Comparison of ENCODE assay signal across 23 mouse cellular contexts in genomic region chr19:17781323-17781722, GRCm38 (mm10). TPM values are rescaled to one million over a fixed set of nuclear protein-coding genes. Genes with fewer than 3 reads are reported as not detected.
DNase-seq lines count a peak whose midpoint lies in the region; ATAC-seq and TF ChIP-seq lines count a peak whose summit lies in the region.
"Had no signal": no experiment of that assay in that cellular context is flagged by ENCODE, and none has a peak within 500 bp of the region (broad histone marks: within the 10 kb centered on the region; RNA-seq: fewer than 3 reads in every experiment).

No protein-coding gene starts in this region.

- H3K36me3 ChIP-seq in liver, postnatal 0 days (replicated peaks; ENCODE audit: insufficient read depth, low read length), result no peaks in the 10 kb centered on the region
- no peaks in the 10 kb centered on the region for H3K36me3 ChIP-seq in liver, embryonic 12.5 days
- no peaks in the 10 kb centered on the region for H3K36me3 ChIP-seq in forebrain, embryonic 14.5 days (ENCODE audit: control insufficient read depth, insufficient read depth, low read length)
- H3K36me3 ChIP-seq: embryonic facial prominence, embryonic 12.5 days; hindbrain, embryonic 15.5 days; limb, embryonic 13.5 days; midbrain, embryonic 15.5 days had no signal

- no peak for DNase-seq in liver, postnatal 0 days
- DNase-seq in adrenal gland, postnatal 25 days, result peak; percentile 55
- DNase-seq in kidney, postnatal 10 days, result peak; percentile 39
- no peak for DNase-seq in forebrain, embryonic 14.5 days (ENCODE audit: low spot score)
- DNase-seq in left cerebral cortex, adult 2 months (ENCODE audit: extremely low spot score in 1 of 2, low spot score in 2 of 2), result no peak
- no peak for DNase-seq in layer of hippocampus, adult 18-20 months (ENCODE audit: low spot score in 2 of 2)
- DNase-seq: cerebellum, adult 9-10 months; gastrocnemius, postnatal 14 days; heart, adult 18-20 months; heart, postnatal 36 days; lung, postnatal 10 days; right cerebral cortex, postnatal 25 days; thymus, adult 2 months had no signal

- intact Hi-C loops in left cerebral cortex, adult 2 months (cut with DNase I), result no loop called here

- H3K9me3 ChIP-seq in liver, postnatal 0 days (ENCODE audit: low read length), result no peaks in the 10 kb centered on the region
- H3K9me3 ChIP-seq in liver, embryonic 12.5 days (replicated peaks), result no peaks in the 10 kb centered on the region
- H3K9me3 ChIP-seq in forebrain, embryonic 14.5 days (replicated peaks; ENCODE audit: control insufficient read depth, low read length), result no peaks in the 10 kb centered on the region
- H3K9me3 ChIP-seq: embryonic facial prominence, embryonic 12.5 days; forebrain, embryonic 13.5 days; hindbrain, embryonic 15.5 days; limb, embryonic 13.5 days; midbrain, embryonic 15.5 days had no signal

- H3K27me3 ChIP-seq in liver, postnatal 0 days (ENCODE audit: insufficient read depth, low read length), result no peaks in the 10 kb centered on the region
- no peaks in the 10 kb centered on the region for H3K27me3 ChIP-seq in liver, embryonic 12.5 days (replicated peaks)
- no peaks in the 10 kb centered on the region for H3K27me3 ChIP-seq in forebrain, embryonic 14.5 days (replicated peaks; ENCODE audit: control insufficient read depth, insufficient read depth, low read length)
- H3K27me3 ChIP-seq: embryonic facial prominence, embryonic 12.5 days; forebrain, embryonic 13.5 days; hindbrain, embryonic 15.5 days; limb, embryonic 13.5 days; midbrain, embryonic 15.5 days had no signal

- 49% methylated on average over 4 of the region's 4 CpGs for WGBS in liver, postnatal 0 days (ENCODE audit: insufficient replicate concordance)
- WGBS in liver, embryonic 12.5 days (ENCODE audit: insufficient replicate concordance), result 55% methylated on average over 4 of the region's 4 CpGs
- 83% methylated on average over 4 of the region's 4 CpGs for WGBS in forebrain, embryonic 14.5 days

- no peak overlapping the region for H3K4me2 ChIP-seq in liver, postnatal 0 days (ENCODE audit: low read depth, low read length)
- no peak overlapping the region for H3K4me2 ChIP-seq in liver, embryonic 12.5 days
- no peak overlapping the region for H3K4me2 ChIP-seq in forebrain, embryonic 14.5 days (ENCODE audit: low read length)
- H3K4me2 ChIP-seq: embryonic facial prominence, embryonic 12.5 days; forebrain, embryonic 13.5 days; hindbrain, embryonic 15.5 days; limb, embryonic 13.5 days; midbrain, embryonic 15.5 days had no signal

- no peaks in the 10 kb centered on the region for H3K4me1 ChIP-seq in liver, postnatal 0 days (ENCODE audit: insufficient read depth)
- H3K4me1 ChIP-seq in liver, embryonic 12.5 days, result no peaks in the 10 kb centered on the region
- H3K4me1 ChIP-seq in forebrain, embryonic 14.5 days (ENCODE audit: control insufficient read depth, insufficient read depth, low read length), result no peaks in the 10 kb centered on the region
- H3K4me1 ChIP-seq: embryonic facial prominence, embryonic 12.5 days; forebrain, embryonic 13.5 days; hindbrain, embryonic 15.5 days; limb, embryonic 13.5 days; midbrain, embryonic 15.5 days had no signal

- no peak overlapping the region for H3K9ac ChIP-seq in liver, postnatal 0 days (replicated peaks)
- no peak overlapping the region for H3K9ac ChIP-seq in liver, embryonic 12.5 days
- H3K9ac ChIP-seq in forebrain, embryonic 14.5 days (ENCODE audit: low read length), result no peak overlapping the region
- H3K9ac ChIP-seq: embryonic facial prominence, embryonic 12.5 days; forebrain, embryonic 13.5 days; hindbrain, embryonic 15.5 days; limb, embryonic 13.5 days; midbrain, embryonic 15.5 days had no signal

- peak; percentile 93 for ATAC-seq in liver, postnatal 0 days
- no peak for ATAC-seq in liver, embryonic 12.5 days
- ATAC-seq in forebrain, embryonic 14.5 days, result no peak
- ATAC-seq: forebrain, embryonic 13.5 days; midbrain, embryonic 15.5 days had no signal

- peak overlapping the region; percentile 44; the same call in 1 of the 2 replicates for H3K27ac ChIP-seq in liver, postnatal 0 days (ENCODE audit: low read depth)
- H3K27ac ChIP-seq in liver, embryonic 12.5 days, result no peak overlapping the region
- H3K27ac ChIP-seq in forebrain, embryonic 14.5 days (ENCODE audit: low read depth, low read length), result no peak overlapping the region
- H3K27ac ChIP-seq in left cerebral cortex, adult 2 months, result no peak overlapping the region
- H3K27ac ChIP-seq: embryonic facial prominence, embryonic 12.5 days; forebrain, embryonic 13.5 days; hindbrain, embryonic 15.5 days; kidney, postnatal 0 days; limb, embryonic 13.5 days; midbrain, embryonic 15.5 days had no signal

- TF ChIP-seq EP300 in liver, postnatal 0 days (IDR thresholded peaks at IDR 0.05; ENCODE audit: low read depth), result peak; percentile 49; the same call in 1 of the 2 replicates

- no peak for TF ChIP-seq CTCF in liver, postnatal 0 days (IDR thresholded peaks at IDR 0.05; ENCODE audit: low read depth)
- no peak for TF ChIP-seq CTCF in left cerebral cortex, adult 2 months (IDR thresholded peaks at IDR 0.05)

- H3K4me3 ChIP-seq in liver, postnatal 0 days (ENCODE audit: low read depth, low read length), result no peak overlapping the region
- no peak overlapping the region for H3K4me3 ChIP-seq in liver, embryonic 12.5 days
- H3K4me3 ChIP-seq in forebrain, embryonic 14.5 days (ENCODE audit: low read depth, low read length), result no peak overlapping the region
- H3K4me3 ChIP-seq in left cerebral cortex, adult 2 months, result no peak overlapping the region
- H3K4me3 ChIP-seq: embryonic facial prominence, embryonic 12.5 days; erythroblast, embryonic 14.5 days; forebrain, embryonic 13.5 days; hindbrain, embryonic 15.5 days; limb, embryonic 13.5 days; midbrain, embryonic 15.5 days; myocyte had no signal

RNA-seq across cellular contexts. Expression of gene Pcsk5, which starts 56.1 kb away (rescaled TPM):
- polyA plus RNA-seq in liver, postnatal 0 days (2015; fragmentation: Nextera tagmentation; extraction: Ambion mirVana), result 3.8 and 4.1 TPM in 2 replicates
- polyA plus RNA-seq in liver, embryonic 12.5 days (2016; fragmentation: Nextera tagmentation; extraction: Ambion mirVana), result 2.6 and 2.9 TPM in 2 replicates
- 185 and 217 TPM in 2 replicates for total RNA-seq in adrenal gland, postnatal 25 days (2021)
- polyA plus RNA-seq in forebrain, embryonic 14.5 days (2014; fragmentation: Nextera tagmentation; extraction: Ambion mirVana), result 3.8 and 5.1 TPM in 2 replicates
- total RNA-seq in left cerebral cortex, adult 2 months (2021), result 10 to 100 TPM; 11.2 to 12.3 TPM
- total RNA-seq in layer of hippocampus, adult 18-20 months (2021), result 10 to 100 TPM; 10.6 to 12.3 TPM
- total RNA-seq: megakaryocyte, adult 5-6 weeks had no signal
- polyA plus RNA-seq: erythroblast, embryonic 14.5 days; myocyte had no signal

Comparison
In these comparisons a context has a peak if more than half of its experiments do, and no peak if none do; other contexts are left out.
1. DNase-seq: peak in adrenal gland, postnatal 25 days (single experiment) and kidney, postnatal 10 days (single experiment); none in liver, postnatal 0 days (single experiment), forebrain, embryonic 14.5 days (single experiment), left cerebral cortex, adult 2 months (0 of 2) and layer of hippocampus, adult 18-20 months (0 of 2).
2. RNA of gene Pcsk5, which starts 56.1 kb away (total RNA-seq): 185 to 217 TPM in adrenal gland, postnatal 25 days; 11.2 to 12.3 TPM in left cerebral cortex, adult 2 months and 10.6 to 12.3 TPM in layer of hippocampus, adult 18-20 months; every median in the first group is over 10 times any median in the second.